Mouse (Mus musculus) kidney, postnatal 10 days (tissue): ENCODE measurements around the gene 4930555G01Rik.
"Not testable (repeated sequence)": the region's sequence is repeated elsewhere in the genome, so short reads cannot be mapped to it uniquely, and the experiment has no call there.

Experiments
- DNase-seq: peaks from one replicate; pipeline ENCODE4 v3.0.0; 2021; ENCODE audit warnings: mixed read lengths

Gene 4930555G01Rik

GRCm38 (mm10) chr14:5050329-5050728 lies at the start of gene 4930555G01Rik:
TSS of gene 4930555G01Rik (plus strand) at chr14:5050629.
- DNase-seq: not testable (repeated sequence)

- not testable (repeated sequence) for DNase-seq
Measured at GRCm38 (mm10) chr14:5015591-5015990, 34.8 kb upstream of the 4930555G01Rik start, which contains the start of gene Gm3298. TSS of gene Gm3298 (plus strand) at chr14:5015891.

- DNase-seq: peak; percentile 4
Measured at GRCm38 (mm10) chr14:5070611-5071490, 20.4 kb downstream of the 4930555G01Rik start, which contains the start of gene Gm8281. TSS of gene Gm8281 (plus strand) at chr14:5071040.
